Mouse (Mus musculus): ENCODE data around the gene Ablim1. TPM values are rescaled to one million over a fixed set of nuclear protein-coding genes. Genes with fewer than 3 reads are reported as not detected.

Ablim1 gene
- polyA plus RNA-seq, 1 experiment from 2014 or later = 35.8 TPM

- Histone ChIP-seq H3K4me2 (no peak overlapping the region), H3K36me3 (no peaks in the 10 kb centered on the region), H3K27ac (0 out of 2 replicates have a peak overlapping the region, but pooled peaks have one; percentile 20), H3K4me1 (peaks cover 55% of the 10 kb centered on the region), H3K27me3 (no peaks in the 10 kb centered on the region), H3K9me3 (replicated peaks) (no peaks in the 10 kb centered on the region), H3K9ac (no peak overlapping the region), H3K4me3 (replicated peaks) (no peak overlapping the region)
- no peak for ATAC-seq (replicated peaks; ENCODE audit: low FRiP score)
- whole genome bisulfite sequencing = 69% methylated on average over 8 of the region's 8 CpGs
Observed at GRCm38 (mm10) chr19:56989171-56989570, 325.5 kb downstream of the Ablim1 start.

GRCm38 (mm10) chr19:56984229-56984628, 330.5 kb downstream of the Ablim1 start:
- no peak for ATAC-seq (replicated peaks; ENCODE audit: low FRiP score)
- Histone ChIP-seq H3K4me3 (replicated peaks) (no peak overlapping the region), H3K27ac (0 out of 2 replicates have a peak overlapping the region, but pooled peaks have one; percentile 20), H3K4me2 (no peak overlapping the region), H3K4me1 (peaks cover 33% of the 10 kb centered on the region), H3K27me3 (no peaks in the 10 kb centered on the region), H3K36me3 (no peaks in the 10 kb centered on the region), H3K9ac (no peak overlapping the region), H3K9me3 (replicated peaks) (no peaks in the 10 kb centered on the region)
- WGBS = 59% methylated on average over 4 of the region's 4 CpGs

DNA sequence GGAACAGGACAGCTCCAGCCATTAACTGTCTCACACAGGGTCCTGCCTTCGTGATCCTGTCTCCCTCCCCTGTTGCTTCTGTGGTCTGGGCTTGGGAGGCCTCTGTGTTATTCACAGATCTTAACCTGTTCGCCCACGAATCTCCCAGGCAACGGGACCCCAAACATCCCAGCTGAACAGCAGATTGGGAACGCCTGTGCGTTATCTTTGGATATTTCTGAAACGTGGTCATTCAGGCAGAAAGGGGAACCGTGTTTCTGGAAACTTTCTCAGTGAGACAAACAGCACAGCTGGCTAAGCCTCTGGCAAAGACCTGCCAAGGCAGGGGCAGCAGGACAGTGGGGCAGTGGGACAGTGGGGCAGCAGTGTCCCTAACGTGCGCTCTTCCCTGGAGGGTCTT, 331.0 kb downstream of the Ablim1 start:
- Histone ChIP-seq H3K9ac (no peak overlapping the region), H3K9me3 (replicated peaks) (no peaks in the 10 kb centered on the region), H3K4me3 (replicated peaks) (no peak overlapping the region), H3K36me3 (no peaks in the 10 kb centered on the region), H3K27ac (0 out of 2 replicates have a peak overlapping the region, but pooled peaks have one; percentile 20), H3K4me1 (peaks cover 28% of the 10 kb centered on the region), H3K4me2 (no peak overlapping the region), H3K27me3 (no peaks in the 10 kb centered on the region)
- ATAC-seq (replicated peaks; ENCODE audit: low FRiP score) = no peak
- WGBS = 63% methylated on average over 10 of the region's 10 CpGs

Other genes starting within 250 kb of the Ablim1 start
- gene Fam160b1, start 45.8 kb upstream of the Ablim1 start, polyA plus RNA-seq (2015; fragmentation: Nextera tagmentation; extraction: Ambion mirVana) = 12.6 and 14.1 TPM in 2 replicates
- gene Trub1, start 138.0 kb upstream of the Ablim1 start, polyA plus RNA-seq (2015; fragmentation: Nextera tagmentation; extraction: Ambion mirVana) = 28.2 and 30.6 TPM in 2 replicates